Mouse (Mus musculus): Measurements from ENCODE around the gene Dbp.

Dbp gene

GRCm38 (mm10) chr7:45725713-45726112 lies 20.8 kb downstream of the Dbp start, which contains the start of gene Spaca4:
Gene Spaca4 (minus strand): TSS chr7:45725813.
- no peak for DNase-seq (ENCODE audit: low spot score)

- DNase-seq (ENCODE audit: low spot score), result no peak
These were observed 21.5 kb downstream of the Dbp start for GRCm38 (mm10) chr7:45726419-45726818.

DNA sequence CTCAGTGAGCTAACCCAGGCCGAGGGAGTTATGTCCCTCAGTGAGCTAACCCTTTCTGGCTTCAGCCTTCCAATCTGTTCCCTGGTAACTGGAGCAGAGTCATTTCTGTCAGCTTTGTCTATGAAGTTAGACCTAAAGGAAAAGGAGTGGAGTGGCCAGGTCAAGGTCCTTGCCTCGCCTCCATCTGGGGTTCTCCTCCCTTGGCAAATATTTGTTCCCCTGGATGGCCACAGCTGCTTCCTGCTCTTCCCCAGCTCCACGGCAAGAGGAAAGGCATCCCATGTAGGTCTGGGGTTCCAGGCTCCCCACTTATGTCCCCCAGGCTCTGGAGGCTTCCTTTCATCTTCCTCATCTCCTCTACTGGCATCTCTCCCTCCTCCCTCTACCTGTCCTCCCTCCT lies 22.7 kb downstream of the Dbp start:
- DNase-seq (ENCODE audit: low spot score), result no peak

DNA sequence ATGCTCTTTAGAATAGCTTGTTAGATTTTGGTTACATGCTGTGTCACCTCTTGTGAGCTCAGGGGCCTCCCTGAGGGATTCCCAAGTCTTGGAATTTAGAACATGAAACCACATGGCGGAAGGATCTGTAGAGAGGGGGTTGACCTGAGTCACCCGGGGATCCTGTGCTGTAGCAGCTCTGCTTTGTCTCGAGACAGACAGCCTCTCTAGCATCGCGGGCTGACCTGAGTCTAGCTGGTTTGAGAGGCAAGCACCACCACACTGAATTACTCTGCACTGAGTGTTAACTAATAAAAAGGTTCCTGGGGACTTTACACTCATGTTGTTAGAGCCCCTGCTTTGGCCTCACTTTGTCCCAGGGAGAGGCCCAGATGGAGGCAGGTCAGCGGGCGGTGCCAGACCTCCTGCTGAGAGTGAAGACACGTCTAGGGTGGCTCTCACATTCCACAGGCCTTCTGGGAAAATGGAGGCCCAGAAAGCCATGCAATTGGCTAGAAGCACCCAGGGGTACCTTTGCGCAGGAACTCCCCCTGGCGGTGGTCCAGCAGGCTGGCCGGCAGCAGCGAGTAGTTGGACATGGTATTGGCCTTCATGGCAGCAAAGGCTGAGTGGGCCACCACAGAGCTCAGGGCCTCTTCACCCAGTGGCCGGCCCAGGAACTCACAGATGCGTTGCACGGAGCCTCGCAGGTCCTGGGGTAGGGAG lies 26.0 kb downstream of the Dbp start:
- DNase-seq (ENCODE audit: low spot score), result no peak

DNA sequence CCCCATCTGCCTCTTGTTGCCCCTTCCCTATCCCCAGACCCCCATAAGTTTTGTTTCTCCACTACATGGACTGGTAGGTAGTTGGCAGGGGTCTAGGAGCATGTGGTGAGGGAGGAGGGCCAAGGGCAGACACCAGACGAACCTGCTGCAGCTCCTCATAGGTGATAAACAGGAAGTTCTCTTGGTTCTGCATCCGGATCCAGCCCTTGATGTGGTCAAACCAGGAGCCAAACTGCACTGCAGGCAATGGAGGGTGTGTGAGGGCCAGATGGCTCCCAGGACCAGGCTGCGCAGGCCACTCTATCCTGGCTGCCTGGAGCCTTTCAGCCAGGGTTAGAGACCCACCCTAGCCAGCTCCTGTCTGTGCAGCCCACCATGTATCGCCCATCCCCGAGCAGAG lies 28.6 kb downstream of the Dbp start:
- no peak for DNase-seq (ENCODE audit: low spot score)

DNA sequence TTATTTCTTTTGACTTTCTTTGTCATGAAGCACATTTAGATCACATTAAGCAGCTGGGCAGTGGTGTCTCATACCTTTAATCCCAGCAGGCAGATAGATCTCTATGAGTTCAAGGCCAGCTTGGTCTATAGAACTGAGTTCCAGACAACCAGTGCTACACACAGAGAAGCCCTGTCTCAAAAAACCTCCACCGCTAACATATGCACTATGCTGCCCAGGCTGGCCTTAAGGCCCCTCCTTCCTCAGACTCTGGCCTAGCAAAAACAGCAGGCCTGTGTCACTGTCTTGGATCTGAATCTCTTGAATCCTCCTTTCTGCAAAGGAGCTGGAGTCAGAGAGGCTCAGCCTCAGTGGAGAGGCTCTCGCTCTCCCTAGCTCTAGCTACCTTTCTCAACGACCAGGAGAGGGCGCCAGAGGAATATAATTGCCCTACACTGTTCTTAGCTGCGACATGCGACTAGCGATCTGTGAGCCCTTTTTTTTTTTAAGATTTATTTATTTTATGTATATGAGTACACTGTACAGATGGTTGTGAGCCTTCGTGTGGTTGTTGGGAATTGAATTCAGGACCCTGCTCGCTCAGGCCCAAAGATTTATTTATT lies 34.4 kb downstream of the Dbp start:
- peak; percentile 87 for DNase-seq (ENCODE audit: low spot score)

GRCm38 (mm10) chr7:45739820-45740219 lies 34.9 kb downstream of the Dbp start:
- DNase-seq (ENCODE audit: low spot score), result no peak

GRCm38 (mm10) chr7:45741308-45741707 lies 36.4 kb downstream of the Dbp start:
- DNase-seq (ENCODE audit: low spot score), result no peak

DNA sequence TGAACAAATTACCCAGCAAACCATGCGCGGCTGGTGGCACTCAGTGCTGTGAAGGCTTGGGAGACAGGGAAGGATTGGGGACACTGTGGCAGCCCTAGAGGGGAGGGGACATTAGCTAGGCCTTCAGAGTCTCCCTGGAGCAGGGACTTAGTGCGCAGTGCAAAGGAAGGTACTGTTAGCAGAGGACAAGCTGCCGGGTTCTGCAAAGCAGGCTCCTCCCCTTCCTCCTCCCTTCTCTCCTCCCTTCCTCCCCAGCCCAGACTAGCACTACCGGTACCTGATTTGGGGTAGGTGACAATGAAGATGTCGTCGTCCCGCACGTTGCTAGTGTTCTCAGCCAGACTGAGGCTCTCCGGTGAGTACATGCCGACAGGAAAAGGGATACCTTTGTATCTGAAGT lies 36.9 kb downstream of the Dbp start:
- peak; percentile 39 for DNase-seq (ENCODE audit: low spot score)

- no peak for DNase-seq (ENCODE audit: low spot score)
These were observed 37.5 kb downstream of the Dbp start for GRCm38 (mm10) chr7:45742338-45742737.

DNA sequence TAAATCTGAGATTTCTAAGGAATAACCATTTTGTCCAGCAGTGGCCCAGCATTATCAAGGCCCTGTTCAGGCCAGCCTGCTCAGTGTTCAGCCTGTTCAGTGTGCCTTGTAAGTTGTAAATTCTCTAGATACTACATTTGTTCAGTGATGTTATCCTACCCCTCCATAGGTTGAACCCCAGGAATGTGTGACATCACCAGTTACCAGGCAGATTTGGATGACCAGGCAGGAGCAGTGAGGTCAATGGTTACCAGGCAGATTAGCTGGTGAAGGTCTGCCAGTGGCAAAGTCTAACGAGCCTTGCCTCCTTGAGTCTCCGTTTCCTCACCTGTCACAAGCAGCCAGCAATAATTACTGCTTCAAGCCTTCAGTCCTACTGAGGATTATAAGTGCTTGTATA lies 39.5 kb downstream of the Dbp start:
- peak; percentile 83 for DNase-seq (ENCODE audit: low spot score)

DNA sequence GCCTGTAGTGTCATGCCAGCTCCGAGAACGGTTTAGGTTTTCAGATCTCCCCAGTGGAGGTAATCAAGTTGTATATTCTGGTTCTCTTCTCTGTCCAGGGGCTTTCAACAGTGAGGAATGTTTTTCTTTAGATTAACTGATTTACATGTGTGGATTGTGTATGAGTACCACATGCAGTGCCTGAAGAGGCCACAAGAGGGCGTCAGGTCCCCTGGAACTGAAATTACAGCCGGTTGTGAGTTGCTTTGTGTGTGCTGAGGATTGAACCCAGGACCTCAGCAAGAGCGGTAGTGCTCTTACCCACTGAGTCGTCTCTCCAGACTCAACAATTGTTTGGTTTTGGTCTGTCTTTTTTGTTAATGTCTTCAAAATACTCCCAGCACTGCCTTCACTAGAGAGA lies 41.6 kb downstream of the Dbp start:
- DNase-seq (ENCODE audit: low spot score), result no peak

DNA sequence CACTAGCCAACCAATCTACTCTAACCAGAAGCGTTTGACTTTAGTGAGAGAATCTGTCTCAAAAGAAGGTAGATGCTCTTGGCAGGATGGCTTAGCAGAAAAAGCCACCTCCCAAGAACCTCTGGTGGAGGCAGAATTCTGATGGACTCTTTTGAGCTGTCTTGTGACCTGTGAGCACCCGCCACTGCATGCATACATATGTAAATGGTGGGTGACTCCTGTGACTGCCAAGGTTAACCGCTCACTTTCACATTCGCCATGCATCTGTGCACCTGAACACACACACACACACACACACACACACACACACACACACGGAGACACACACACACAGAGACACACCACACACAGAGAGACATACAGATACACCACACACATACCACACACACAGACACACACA lies 42.6 kb downstream of the Dbp start:
- no peak for DNase-seq (ENCODE audit: low spot score)

DNA sequence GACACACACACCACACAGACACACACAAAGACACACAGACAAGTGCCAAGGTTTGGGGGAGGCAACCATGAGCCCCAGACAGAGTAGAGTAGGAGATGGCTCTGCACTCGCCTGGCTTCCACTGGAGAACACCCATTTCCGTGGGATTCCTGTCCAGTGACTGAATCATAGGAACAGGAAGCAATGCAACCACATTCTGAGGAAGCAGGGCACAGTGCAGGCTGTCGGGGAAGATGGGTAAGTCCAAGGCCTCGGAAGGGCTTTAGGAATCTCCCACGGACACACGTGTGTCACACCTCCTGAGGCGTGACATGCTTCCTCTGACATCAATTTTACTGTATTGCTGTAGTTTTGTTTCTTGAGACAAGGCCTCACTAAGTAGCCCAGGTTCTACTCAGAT lies 43.2 kb downstream of the Dbp start:
- DNase-seq (ENCODE audit: low spot score), result no peak

GRCm38 (mm10) chr7:45749401-45749800 lies 44.5 kb downstream of the Dbp start:
- DNase-seq (ENCODE audit: low spot score), result no peak

- no peak for DNase-seq (ENCODE audit: low spot score)
These were observed 45.3 kb downstream of the Dbp start for GRCm38 (mm10) chr7:45750162-45750561.

DNA sequence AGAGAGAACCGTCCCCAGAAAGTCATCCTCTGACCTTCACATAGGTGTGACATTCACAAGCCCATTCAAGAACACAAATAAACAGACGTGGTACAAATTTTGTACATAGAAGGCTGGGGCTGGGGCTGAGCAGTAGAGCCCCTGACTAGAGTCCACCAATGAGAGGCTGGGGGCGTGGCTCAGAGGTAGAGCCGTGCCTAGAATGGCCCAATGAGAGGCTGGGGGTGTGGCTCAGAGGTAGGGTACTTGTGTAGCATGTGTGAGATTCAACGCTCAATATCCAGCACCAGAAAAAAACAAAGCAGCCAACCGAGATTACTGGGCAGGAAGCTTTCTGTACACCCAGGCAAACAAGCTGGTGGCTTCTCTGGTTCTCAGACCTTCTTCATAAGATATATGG lies 50.8 kb downstream of the Dbp start:
- DNase-seq (ENCODE audit: low spot score), result no peak

- peak; percentile 64 for DNase-seq (ENCODE audit: low spot score)
These were observed 54.5 kb downstream of the Dbp start for GRCm38 (mm10) chr7:45759400-45759799.

All from lung, postnatal 25 days (tissue).